Mouse (Mus musculus): ENCODE data around the gene Bnip3. TPM values are rescaled to one million over a fixed set of nuclear protein-coding genes. Genes with fewer than 3 reads are reported as not detected.

Bnip3 gene
- polyA plus RNA-seq, 1 experiment from 2014 or later, result 203 TPM

GRCm38 (mm10) chr7:138928456-138928855 lies 19.1 kb upstream of the Bnip3 start:
- H3K9me3 ChIP-seq, result no peaks in the 10 kb centered on the region
- no peak overlapping the region for H3K4me3 ChIP-seq (replicated peaks)
- no peak overlapping the region for H3K9ac ChIP-seq
- ATAC-seq, result no peak
- H3K36me3 ChIP-seq, result no peaks in the 10 kb centered on the region
- H3K27me3 ChIP-seq (replicated peaks), result no peaks in the 10 kb centered on the region
- 95% methylated on average over 4 of the region's 4 CpGs for WGBS
- no peaks in the 10 kb centered on the region for H3K4me1 ChIP-seq (replicated peaks)
- no peak overlapping the region for H3K27ac ChIP-seq
- no peak overlapping the region for H3K4me2 ChIP-seq (replicated peaks)

GRCm38 (mm10) chr7:138923756-138924425 lies 14.6 kb upstream of the Bnip3 start:
- no peak for ATAC-seq
- Histone ChIP-seq H3K4me2 (replicated peaks) (no peak overlapping the region), H3K4me1 (replicated peaks) (peaks cover 6% of the 10 kb centered on the region), H3K27me3 (replicated peaks) (no peaks in the 10 kb centered on the region), H3K4me3 (replicated peaks) (no peak overlapping the region), H3K36me3 (no peaks in the 10 kb centered on the region), H3K9me3 (no peaks in the 10 kb centered on the region), H3K27ac (no peak overlapping the region), H3K9ac (no peak overlapping the region)
- WGBS, result 7% methylated on average over 3 of the region's 3 CpGs

GRCm38 (mm10) chr7:138921611-138922010 lies 12.3 kb upstream of the Bnip3 start:
- H3K27ac ChIP-seq, result no peak overlapping the region
- H3K4me1 ChIP-seq (replicated peaks), result peaks cover 7% of the 10 kb centered on the region
- no peaks in the 10 kb centered on the region for H3K27me3 ChIP-seq (replicated peaks)
- no peak overlapping the region for H3K9ac ChIP-seq
- no peaks in the 10 kb centered on the region for H3K9me3 ChIP-seq
- ATAC-seq, result no peak
- no peaks in the 10 kb centered on the region for H3K36me3 ChIP-seq
- no peak overlapping the region for H3K4me2 ChIP-seq (replicated peaks)
- H3K4me3 ChIP-seq (replicated peaks), result no peak overlapping the region
- WGBS, result 94% methylated on average over 8 of the region's 8 CpGs

- peaks cover 7% of the 10 kb centered on the region for H3K4me1 ChIP-seq (replicated peaks)
- ATAC-seq, result peak; percentile 89
- H3K9ac ChIP-seq, result peak overlapping the region; percentile 23
- peak overlapping the region; percentile 36 for H3K4me3 ChIP-seq (replicated peaks)
- H3K36me3 ChIP-seq, result no peaks in the 10 kb centered on the region
- no peaks in the 10 kb centered on the region for H3K9me3 ChIP-seq
- 2% methylated on average over 26 of the region's 26 CpGs for WGBS
- peak overlapping the region; percentile 76 for H3K4me2 ChIP-seq (replicated peaks)
- peak overlapping the region; percentile 84 for H3K27ac ChIP-seq
- no peaks in the 10 kb centered on the region for H3K27me3 ChIP-seq (replicated peaks)
Measured at GRCm38 (mm10) chr7:138919156-138919944, 10.0 kb upstream of the Bnip3 start.

- no peak overlapping the region for H3K27ac ChIP-seq
- WGBS, result 74% methylated on average over 3 of the region's 3 CpGs
Measured at GRCm38 (mm10) chr7:138913616-138914015, 4.3 kb upstream of the Bnip3 start.

GRCm38 (mm10) chr7:138910193-138910562 lies 859 bp upstream of the Bnip3 start:
- H3K27me3 ChIP-seq (replicated peaks), result no peaks in the 10 kb centered on the region
- peak overlapping the region; percentile 47 for H3K9ac ChIP-seq
- H3K4me1 ChIP-seq (replicated peaks), result peaks cover 22% of the 10 kb centered on the region
- 24% methylated on average over 7 of the region's 7 CpGs for WGBS
- no peaks in the 10 kb centered on the region for H3K9me3 ChIP-seq
- H3K36me3 ChIP-seq, result no peaks in the 10 kb centered on the region
- no peak for ATAC-seq
- H3K4me3 ChIP-seq (replicated peaks), result peak overlapping the region; percentile 78
- H3K27ac ChIP-seq, result peak overlapping the region; percentile 85
- peak overlapping the region; percentile 85 for H3K4me2 ChIP-seq (replicated peaks)

More at GRCm38 (mm10) chr7:138913616-138914015, 4.3 kb upstream of the Bnip3 start:
- Histone ChIP-seq H3K36me3 (no peaks in the 10 kb centered on the region), H3K4me2 (replicated peaks) (no peak overlapping the region), H3K4me1 (replicated peaks) (peaks cover 10% of the 10 kb centered on the region), H3K9me3 (no peaks in the 10 kb centered on the region), H3K4me3 (replicated peaks) (no peak overlapping the region), H3K27me3 (replicated peaks) (no peaks in the 10 kb centered on the region), H3K9ac (no peak overlapping the region)
- no peak for ATAC-seq

GRCm38 (mm10) chr7:138908768-138909276 lies 497 bp downstream of the Bnip3 start:
- H3K4me2 ChIP-seq (replicated peaks), result peak overlapping the region; percentile 85
- H3K27ac ChIP-seq, result peak overlapping the region; percentile 84
- peak overlapping the region; percentile 84 for H3K9ac ChIP-seq
- H3K4me3 ChIP-seq (replicated peaks), result peak overlapping the region; percentile 78
- 8% methylated on average over 10 of the region's 10 CpGs for WGBS
- no peak for ATAC-seq
- H3K36me3 ChIP-seq, result no peaks in the 10 kb centered on the region
- H3K4me1 ChIP-seq (replicated peaks), result peaks cover 24% of the 10 kb centered on the region
- no peaks in the 10 kb centered on the region for H3K9me3 ChIP-seq
- no peaks in the 10 kb centered on the region for H3K27me3 ChIP-seq (replicated peaks)

GRCm38 (mm10) chr7:138907976-138908375 lies 1.3 kb downstream of the Bnip3 start:
- peaks cover 26% of the 10 kb centered on the region for H3K4me1 ChIP-seq (replicated peaks)
- peak overlapping the region; percentile 38 for H3K27ac ChIP-seq
- WGBS, result 54% methylated on average over 5 of the region's 5 CpGs
- no peaks in the 10 kb centered on the region for H3K36me3 ChIP-seq
- H3K27me3 ChIP-seq (replicated peaks), result no peaks in the 10 kb centered on the region
- H3K4me2 ChIP-seq (replicated peaks), result peak overlapping the region; percentile 85
- no peaks in the 10 kb centered on the region for H3K9me3 ChIP-seq
- H3K4me3 ChIP-seq (replicated peaks), result peak overlapping the region; percentile 78
- H3K9ac ChIP-seq, result peak overlapping the region; percentile 84
- no peak for ATAC-seq

- H3K4me2 ChIP-seq (replicated peaks), result peak overlapping the region; percentile 54
- 7% methylated on average over 7 of the region's 7 CpGs for whole genome bisulfite sequencing
- H3K27me3 ChIP-seq (replicated peaks), result no peaks in the 10 kb centered on the region
- H3K9ac ChIP-seq, result no peak overlapping the region
- no peak overlapping the region for H3K27ac ChIP-seq
- H3K36me3 ChIP-seq, result no peaks in the 10 kb centered on the region
- peak overlapping the region; percentile 17 for H3K4me3 ChIP-seq (replicated peaks)
- peaks cover 26% of the 10 kb centered on the region for H3K4me1 ChIP-seq (replicated peaks)
- H3K9me3 ChIP-seq, result no peaks in the 10 kb centered on the region
- ATAC-seq, result peak; percentile 52
Measured at GRCm38 (mm10) chr7:138907043-138907442, 2.3 kb downstream of the Bnip3 start.

GRCm38 (mm10) chr7:138906441-138906840 lies 2.9 kb downstream of the Bnip3 start:
- H3K27me3 ChIP-seq (replicated peaks), result no peaks in the 10 kb centered on the region
- ATAC-seq, result no peak
- peak overlapping the region; percentile 54; the same call in 1 of the 2 replicates for H3K4me2 ChIP-seq (replicated peaks)
- 79% methylated on average over 1 of the region's 1 CpGs for WGBS
- H3K9ac ChIP-seq, result no peak overlapping the region
- no peak overlapping the region for H3K27ac ChIP-seq
- H3K36me3 ChIP-seq, result no peaks in the 10 kb centered on the region
- peaks cover 26% of the 10 kb centered on the region for H3K4me1 ChIP-seq (replicated peaks)
- H3K4me3 ChIP-seq (replicated peaks), result no peak overlapping the region
- no peaks in the 10 kb centered on the region for H3K9me3 ChIP-seq

GRCm38 (mm10) chr7:138903886-138904435 lies 5.4 kb downstream of the Bnip3 start:
- Histone ChIP-seq H3K36me3 (0 out of 2 replicates have a peak, but pooled peaks cover 2% of the 10 kb centered on the region), H3K4me2 (replicated peaks) (peak overlapping the region; percentile 16; the same call in 1 of the 2 replicates), H3K9ac (no peak overlapping the region), H3K4me3 (replicated peaks) (no peak overlapping the region), H3K27me3 (replicated peaks) (no peaks in the 10 kb centered on the region), H3K4me1 (replicated peaks) (peaks cover 19% of the 10 kb centered on the region), H3K27ac (peak overlapping the region; percentile 49; the same call in 1 of the 2 replicates), H3K9me3 (no peaks in the 10 kb centered on the region)
- no peak for ATAC-seq
- 34% methylated on average over 7 of the region's 7 CpGs for WGBS

GRCm38 (mm10) chr7:138898743-138899142 lies 10.6 kb downstream of the Bnip3 start:
- peaks cover 6% of the 10 kb centered on the region; the same call in 1 of the 2 replicates for H3K36me3 ChIP-seq
- H3K4me3 ChIP-seq (replicated peaks), result no peak overlapping the region
- 78% methylated on average over 4 of the region's 4 CpGs for WGBS
- no peaks in the 10 kb centered on the region for H3K9me3 ChIP-seq
- no peak overlapping the region for H3K9ac ChIP-seq
- H3K4me1 ChIP-seq (replicated peaks), result peaks cover 2% of the 10 kb centered on the region; the same call in 1 of the 2 replicates
- no peak for ATAC-seq
- H3K27me3 ChIP-seq (replicated peaks), result no peaks in the 10 kb centered on the region
- no peak overlapping the region for H3K4me2 ChIP-seq (replicated peaks)
- H3K27ac ChIP-seq, result no peak overlapping the region

Data from intestine, embryonic 15.5 days (tissue).